Mouse (Mus musculus) lung, postnatal 0 days (tissue): ENCODE data around the gene Steap2.

Experiments used
- CTCF ChIP-seq: IDR thresholded peaks from 2 replicates; pipeline ENCODE4 v1.5.1; 2016; ENCODE audit warnings: antibody characterized with exemption, mild to moderate bottlenecking
- EP300 ChIP-seq: IDR thresholded peaks from 2 replicates; pipeline ENCODE4 v1.6.1; 2016; ENCODE audit warnings: antibody characterized with exemption, mild to moderate bottlenecking, control low read depth

DNA sequence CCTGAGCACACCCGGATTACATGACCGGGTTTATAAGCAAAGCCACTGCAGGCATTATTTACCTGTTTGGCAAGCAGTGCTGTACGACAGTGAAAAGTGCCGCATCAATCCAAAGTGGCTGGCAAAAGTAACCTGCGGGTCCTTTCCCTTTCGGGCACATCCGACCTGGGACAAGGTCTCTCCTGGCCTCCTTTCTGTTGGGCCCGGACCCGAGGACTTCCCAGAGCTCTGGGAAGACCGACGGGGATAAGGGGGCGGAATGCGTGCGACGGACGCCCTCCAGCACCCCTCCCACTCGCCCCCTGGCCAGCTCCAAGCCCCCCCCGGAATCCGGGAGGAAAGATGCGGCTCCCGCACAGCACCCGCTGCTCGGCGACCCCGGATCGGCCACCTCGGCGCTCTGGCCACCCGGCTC is 830 bp downstream of the Steap2 start:
- TF ChIP-seq CTCF, result no peak
- TF ChIP-seq EP300, result no peak
